Mouse (Mus musculus) limb, embryonic 12.5 days (tissue): ENCODE measurements around the gene Mb. TPM values are rescaled to one million over a fixed set of nuclear protein-coding genes. Genes with fewer than 3 reads are reported as not detected.
A peak's percentile ranks its signal among the peaks of the same experiment; 100 is the strongest.

Experiments used
- ATAC-seq: fragments of 200-750 bp; cut with Nextera tagmentation; 2 replicates; pipeline ENCODE4 v1.8.0; 2017; ENCODE audit warnings: low read depth, moderate TSS enrichment; ENCODE audit not compliant: insufficient number of reproducible peaks, insufficient read depth, low FRiP score, low TSS enrichment
- H3K27ac ChIP-seq: fragments of 300-500 bp; sonication (generic); 2 replicates; pipeline ENCODE4 v1.5.1; 2016; ENCODE audit warnings: mild to moderate bottlenecking, moderate library complexity
- H3K27me3 ChIP-seq: fragments of 300-500 bp; sonication (generic); 2 replicates; pipeline ENCODE4 v1.6.1; 2016; ENCODE audit warnings: mild to moderate bottlenecking, moderate library complexity
- H3K36me3 ChIP-seq: fragments of 300-500 bp; sonication (generic); 2 replicates; pipeline ENCODE4 v1.6.1; 2016; ENCODE audit warnings: mild to moderate bottlenecking, moderate library complexity
- H3K4me1 ChIP-seq: fragments of 300-500 bp; sonication (generic); replicated peaks from 2 replicates; pipeline ENCODE4 v1.6.1; 2016
- H3K4me2 ChIP-seq: fragments of 300-500 bp; sonication (generic); 2 replicates; pipeline ENCODE4 v1.6.1; 2016; ENCODE audit warnings: mild to moderate bottlenecking, moderate library complexity
- H3K4me3 ChIP-seq: fragments of 300-500 bp; sonication (generic); replicated peaks from 2 replicates; pipeline ENCODE4 v1.5.1; 2016; ENCODE audit warnings: mild to moderate bottlenecking
- H3K9ac ChIP-seq: fragments of 300-500 bp; sonication (generic); replicated peaks from 2 replicates; pipeline ENCODE4 v1.6.1; 2016; ENCODE audit warnings: mild to moderate bottlenecking, moderate library complexity
- H3K9me3 ChIP-seq: fragments of 300-500 bp; sonication (generic); 2 replicates; pipeline ENCODE4 v1.6.1; 2016; ENCODE audit warnings: mild to moderate bottlenecking, moderate library complexity
- WGBS: fragments of 180-500 bp; shearing (Covaris S2); methylation state at CpG from one replicate; pipeline ENCODE4 v1.1.7; 2016; 5-methylcytosine and 5-hydroxymethylcytosine counted together
- polyA plus RNA-seq: library from polyadenylated mRNA; unstranded; fragments of >200 nt; fragmentation: Nextera tagmentation; extraction: Ambion mirVana; gene quantifications from 2 replicates; pipeline ENCODE4 v1.2.1, GENCODE M21; 2016

Mb gene
- polyA plus RNA-seq, 1 experiment from 2014 or later = 3.7 TPM

- no peaks in the 10 kb centered on the region for H3K27me3 ChIP-seq
- WGBS = 20% methylated on average over 15 of the region's 15 CpGs
- H3K27ac ChIP-seq = peak overlapping the region; percentile 53
- ATAC-seq = no peak
- peaks cover 10% of the 10 kb centered on the region for H3K4me1 ChIP-seq
- H3K4me3 ChIP-seq = no peak overlapping the region
- H3K9me3 ChIP-seq = no peaks in the 10 kb centered on the region
- H3K9ac ChIP-seq = no peak overlapping the region; the same call in 1 of the 2 replicates
- peak overlapping the region; percentile 5; the same call in 1 of the 2 replicates for H3K4me2 ChIP-seq
- H3K36me3 ChIP-seq = no peaks in the 10 kb centered on the region
Measured at GRCm38 (mm10) chr15:77013753-77014241, 36.7 kb downstream of the Mb start.

- Histone ChIP-seq H3K4me1 (peaks cover 5% of the 10 kb centered on the region), H3K9me3 (no peaks in the 10 kb centered on the region), H3K27me3 (no peaks in the 10 kb centered on the region), H3K9ac (no peak overlapping the region), H3K36me3 (no peaks in the 10 kb centered on the region), H3K27ac (no peak overlapping the region), H3K4me3 (no peak overlapping the region), H3K4me2 (no peak overlapping the region)
- WGBS = 94% methylated on average over 6 of the region's 6 CpGs
- ATAC-seq = no peak
Measured at GRCm38 (mm10) chr15:77008851-77009250, 41.6 kb downstream of the Mb start.

- H3K4me1 ChIP-seq = no peaks in the 10 kb centered on the region
- ATAC-seq = no peak
- H3K36me3 ChIP-seq = no peaks in the 10 kb centered on the region
- H3K4me3 ChIP-seq = no peak overlapping the region
- H3K27me3 ChIP-seq = peaks cover 10% of the 10 kb centered on the region
- 23% methylated on average over 3 of the region's 3 CpGs for WGBS
- H3K4me2 ChIP-seq = no peak overlapping the region
- H3K9me3 ChIP-seq = 0 out of 2 replicates have a peak, but pooled peaks cover 3% of the 10 kb centered on the region
- no peak overlapping the region for H3K9ac ChIP-seq
- no peak overlapping the region for H3K27ac ChIP-seq
Measured at GRCm38 (mm10) chr15:77003868-77004215, 46.6 kb downstream of the Mb start.

- Histone ChIP-seq H3K27ac (no peak overlapping the region), H3K9ac (no peak overlapping the region), H3K4me2 (no peak overlapping the region), H3K4me1 (no peaks in the 10 kb centered on the region), H3K36me3 (no peaks in the 10 kb centered on the region), H3K27me3 (peaks cover 15% of the 10 kb centered on the region), H3K9me3 (0 out of 2 replicates have a peak, but pooled peaks cover 3% of the 10 kb centered on the region), H3K4me3 (no peak overlapping the region)
- 83% methylated on average over 3 of the region's 3 CpGs for whole genome bisulfite sequencing
- ATAC-seq = no peak
Measured at GRCm38 (mm10) chr15:77003173-77003867, 47.1 kb downstream of the Mb start.

- Histone ChIP-seq H3K4me1 (no peaks in the 10 kb centered on the region), H3K4me2 (no peak overlapping the region), H3K27ac (no peak overlapping the region), H3K36me3 (no peaks in the 10 kb centered on the region), H3K9ac (no peak overlapping the region), H3K27me3 (peaks cover 18% of the 10 kb centered on the region), H3K9me3 (0 out of 2 replicates have a peak, but pooled peaks cover 3% of the 10 kb centered on the region), H3K4me3 (no peak overlapping the region)
- 54% methylated on average over 21 of the region's 21 CpGs for WGBS
- ATAC-seq = no peak
Measured at GRCm38 (mm10) chr15:76998878-76999588, 51.4 kb downstream of the Mb start.

- H3K9me3 ChIP-seq = 0 out of 2 replicates have a peak, but pooled peaks cover 3% of the 10 kb centered on the region
- no peak overlapping the region for H3K4me2 ChIP-seq
- no peak overlapping the region for H3K9ac ChIP-seq
- H3K27ac ChIP-seq = no peak overlapping the region
- H3K36me3 ChIP-seq = no peaks in the 10 kb centered on the region
- WGBS = 87% methylated on average over 2 of the region's 2 CpGs
- no peak overlapping the region for H3K4me3 ChIP-seq
- ATAC-seq = no peak
- no peaks in the 10 kb centered on the region for H3K4me1 ChIP-seq
- H3K27me3 ChIP-seq = peaks cover 18% of the 10 kb centered on the region
Measured at GRCm38 (mm10) chr15:76998048-76998447, 52.4 kb downstream of the Mb start.

- no peak overlapping the region for H3K9ac ChIP-seq
- H3K36me3 ChIP-seq = no peaks in the 10 kb centered on the region
- no peak overlapping the region for H3K27ac ChIP-seq
- WGBS = 81% methylated on average over 3 of the region's 3 CpGs
- no peaks in the 10 kb centered on the region for H3K4me1 ChIP-seq
- peaks cover 13% of the 10 kb centered on the region for H3K27me3 ChIP-seq
- no peak overlapping the region for H3K4me2 ChIP-seq
- no peak overlapping the region for H3K4me3 ChIP-seq
- no peaks in the 10 kb centered on the region for H3K9me3 ChIP-seq
- ATAC-seq = no peak
Measured at GRCm38 (mm10) chr15:76994413-76994812, 56.1 kb downstream of the Mb start.

GRCm38 (mm10) chr15:76987542-76988094 is 62.9 kb downstream of the Mb start:
- Histone ChIP-seq H3K9me3 (no peaks in the 10 kb centered on the region), H3K4me1 (peaks cover 10% of the 10 kb centered on the region), H3K27me3 (peaks cover 28% of the 10 kb centered on the region), H3K27ac (no peak overlapping the region), H3K36me3 (no peaks in the 10 kb centered on the region), H3K4me3 (peak overlapping the region; percentile 44), H3K4me2 (peak overlapping the region; percentile 65), H3K9ac (0 out of 2 replicates have a peak overlapping the region, but pooled peaks have one; percentile 34)
- no peak for ATAC-seq
- WGBS = 8% methylated on average over 21 of the region's 21 CpGs

GRCm38 (mm10) chr15:76987137-76987536 is 63.3 kb downstream of the Mb start:
- no peak for ATAC-seq
- 17% methylated on average over 11 of the region's 11 CpGs for WGBS
- Histone ChIP-seq H3K9ac (0 out of 2 replicates have a peak overlapping the region, but pooled peaks have one; percentile 34), H3K4me2 (peak overlapping the region; percentile 65), H3K36me3 (no peaks in the 10 kb centered on the region), H3K4me1 (peaks cover 10% of the 10 kb centered on the region), H3K4me3 (peak overlapping the region; percentile 44), H3K9me3 (no peaks in the 10 kb centered on the region), H3K27me3 (peaks cover 28% of the 10 kb centered on the region), H3K27ac (no peak overlapping the region)

GRCm38 (mm10) chr15:76982745-76983144 is 67.7 kb downstream of the Mb start:
- no peak for ATAC-seq

GRCm38 (mm10) chr15:76979799-76980198 is 70.7 kb downstream of the Mb start:
- 84% methylated on average over 4 of the region's 4 CpGs for WGBS
- no peak overlapping the region for H3K9ac ChIP-seq
- no peak for ATAC-seq
- no peak overlapping the region for H3K27ac ChIP-seq
- no peaks in the 10 kb centered on the region for H3K36me3 ChIP-seq
- no peak overlapping the region for H3K4me3 ChIP-seq
- H3K4me1 ChIP-seq = no peaks in the 10 kb centered on the region; the same call in 1 of the 2 replicates
- no peak overlapping the region for H3K4me2 ChIP-seq
- H3K9me3 ChIP-seq = no peaks in the 10 kb centered on the region
- H3K27me3 ChIP-seq = no peaks in the 10 kb centered on the region

More at GRCm38 (mm10) chr15:76982745-76983144, 67.7 kb downstream of the Mb start:
- Histone ChIP-seq H3K36me3 (no peaks in the 10 kb centered on the region), H3K27me3 (peaks cover 20% of the 10 kb centered on the region; the same call in 1 of the 2 replicates), H3K9me3 (no peaks in the 10 kb centered on the region), H3K9ac (no peak overlapping the region), H3K4me2 (no peak overlapping the region), H3K27ac (no peak overlapping the region), H3K4me1 (peaks cover 7% of the 10 kb centered on the region), H3K4me3 (no peak overlapping the region)
- 59% methylated on average over 3 of the region's 3 CpGs for WGBS
